Mouse (Mus musculus): ENCODE data around the gene Tnxb. TPM values are rescaled to one million over a fixed set of nuclear protein-coding genes. Genes with fewer than 3 reads are reported as not detected.

Gene Tnxb
- polyA plus RNA-seq, 1 experiment from 2014 or later: 0.26 TPM

DNA sequence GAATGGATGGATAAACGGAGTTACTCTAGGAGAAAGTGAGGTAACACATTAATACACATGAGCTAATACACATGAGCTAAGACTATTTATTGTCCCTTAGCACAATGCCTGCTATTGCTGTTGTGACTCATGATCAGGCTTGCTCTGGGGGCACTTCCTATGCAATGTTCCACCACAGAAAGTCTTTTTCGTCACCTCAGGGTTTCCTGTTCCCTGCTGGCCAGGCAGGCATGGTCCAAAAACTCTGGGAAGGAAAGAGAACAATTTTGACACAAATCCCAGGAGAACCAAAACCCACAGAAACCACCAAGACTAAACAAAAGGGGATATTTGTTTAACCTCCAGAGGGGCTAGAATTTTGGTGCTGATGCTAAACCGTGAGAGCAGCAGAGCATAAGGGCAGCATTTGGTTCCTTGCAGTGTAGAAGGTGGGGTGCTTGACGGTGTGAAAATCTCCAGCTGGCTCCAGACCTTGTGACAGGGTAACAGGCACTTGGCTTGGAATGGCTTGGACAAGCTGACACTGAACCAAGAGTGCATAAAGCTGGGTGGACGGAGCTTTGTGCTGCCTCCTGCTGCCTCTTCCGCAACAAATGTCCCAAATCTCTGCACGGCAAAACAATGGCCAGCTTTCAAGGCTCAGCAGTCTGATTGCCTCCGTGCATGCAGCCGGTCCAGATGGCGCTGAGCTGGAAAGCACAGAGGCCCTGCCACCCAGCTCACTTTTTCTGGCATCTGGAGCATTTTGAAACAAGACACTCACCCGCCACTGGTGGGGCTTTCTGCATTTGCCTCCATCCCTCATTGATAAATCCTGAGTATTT lies 29.3 kb upstream of the Tnxb start:
- peak overlapping the region; percentile 72 for H3K27ac ChIP-seq
- peaks cover 15% of the 10 kb centered on the region for H3K4me1 ChIP-seq (replicated peaks; ENCODE audit: insufficient read depth, low read length)
- no peaks in the 10 kb centered on the region for H3K27me3 ChIP-seq (ENCODE audit: insufficient read depth, low read length)
- WGBS: 11% methylated on average over 11 of the region's 11 CpGs
- H3K4me2 ChIP-seq (ENCODE audit: low read length): no peak overlapping the region; the same call in 1 of the 2 replicates
- ATAC-seq (replicated peaks; ENCODE audit: low FRiP score, low read depth): peak; percentile 30; the same call in 1 of the 2 replicates
- DNase-seq (ENCODE audit: low spot score): peak; percentile 83
- H3K4me3 ChIP-seq (replicated peaks; ENCODE audit: low read depth, low read length): no peak overlapping the region
- H3K9me3 ChIP-seq (replicated peaks; ENCODE audit: low read length): no peaks in the 10 kb centered on the region
- no peaks in the 10 kb centered on the region for H3K36me3 ChIP-seq (ENCODE audit: insufficient read depth, low read length)
- H3K9ac ChIP-seq (ENCODE audit: low read depth, low read length): 0 out of 2 replicates have a peak overlapping the region, but pooled peaks have one; percentile 15
- peak; percentile 54 for TF ChIP-seq CTCF (IDR thresholded peaks at IDR 0.05; ENCODE audit: low read depth)

DNA sequence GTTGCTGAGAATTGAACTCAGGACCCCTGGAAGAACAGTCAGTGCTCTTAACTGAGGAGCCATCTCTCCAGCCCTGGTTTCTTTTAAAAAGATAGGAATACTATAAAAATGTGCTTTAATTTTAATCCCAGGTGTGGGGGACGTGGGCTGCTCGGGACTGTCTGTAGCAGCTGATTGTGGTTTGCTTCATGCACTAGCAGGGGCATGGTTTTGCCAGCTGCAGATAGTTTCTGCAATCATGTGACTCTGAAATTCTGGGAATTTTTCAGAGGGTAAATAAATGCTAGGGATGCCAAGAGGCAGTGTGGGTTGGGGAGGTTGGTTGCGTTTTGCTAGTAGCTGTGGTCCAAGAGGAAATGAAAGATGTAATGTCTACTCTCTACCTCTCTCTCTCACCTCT lies 28.4 kb upstream of the Tnxb start:
- no peak overlapping the region for H3K9ac ChIP-seq (ENCODE audit: low read depth, low read length)
- no peak for ATAC-seq (replicated peaks; ENCODE audit: low FRiP score, low read depth)
- no peak overlapping the region for H3K4me3 ChIP-seq (replicated peaks; ENCODE audit: low read depth, low read length)
- no peak overlapping the region for H3K27ac ChIP-seq
- no peaks in the 10 kb centered on the region for H3K9me3 ChIP-seq (replicated peaks; ENCODE audit: low read length)
- no peaks in the 10 kb centered on the region for H3K27me3 ChIP-seq (ENCODE audit: insufficient read depth, low read length)
- H3K4me2 ChIP-seq (ENCODE audit: low read length): no peak overlapping the region
- WGBS: 81% methylated on average over 3 of the region's 3 CpGs
- peaks cover 15% of the 10 kb centered on the region for H3K4me1 ChIP-seq (replicated peaks; ENCODE audit: insufficient read depth, low read length)
- no peak for DNase-seq (ENCODE audit: low spot score)
- no peaks in the 10 kb centered on the region for H3K36me3 ChIP-seq (ENCODE audit: insufficient read depth, low read length)
- TF ChIP-seq CTCF (IDR thresholded peaks at IDR 0.05; ENCODE audit: low read depth): no peak

DNA sequence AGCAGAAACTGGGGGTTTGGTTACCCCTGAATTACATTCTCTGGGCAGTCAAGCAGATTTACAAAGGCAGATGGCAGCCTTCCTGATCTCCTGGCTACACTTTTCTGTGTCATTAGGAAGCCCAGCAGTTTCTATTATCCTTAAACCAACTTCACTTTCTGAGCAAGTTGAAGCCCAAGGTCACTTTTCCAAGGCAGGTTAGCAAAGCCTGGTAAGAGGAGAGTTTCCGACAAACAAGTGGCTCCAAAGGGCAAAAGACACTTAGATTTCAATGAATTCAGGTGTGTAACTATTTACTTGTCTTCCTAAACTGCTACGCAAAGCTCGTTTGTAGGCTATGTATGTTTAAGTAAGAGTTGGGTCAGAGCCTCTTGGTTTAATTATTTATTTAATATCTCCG lies 27.0 kb upstream of the Tnxb start:
- DNase-seq (ENCODE audit: low spot score): no peak

DNA sequence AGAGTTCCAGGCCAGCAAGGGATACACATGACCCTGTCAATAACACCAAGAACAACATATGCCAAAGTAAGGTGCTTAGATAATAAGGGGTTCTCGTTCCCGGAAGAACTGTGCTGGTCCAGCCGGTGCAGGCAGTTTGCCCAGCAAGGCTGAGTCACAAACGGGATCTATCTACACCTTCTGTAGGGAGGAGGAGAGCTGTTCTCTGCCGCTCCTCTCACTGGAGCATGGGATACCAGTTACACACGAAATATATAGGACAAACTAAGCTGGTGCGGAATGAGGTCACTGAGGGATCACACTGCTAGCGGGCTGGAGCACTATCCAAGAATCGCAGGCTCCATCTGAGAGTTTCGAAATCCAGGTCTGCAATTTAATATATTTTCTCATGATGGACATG lies 26.4 kb upstream of the Tnxb start:
- Histone ChIP-seq H3K9me3 (replicated peaks; ENCODE audit: low read length) (no peaks in the 10 kb centered on the region), H3K4me3 (replicated peaks; ENCODE audit: low read depth, low read length) (no peak overlapping the region), H3K36me3 (ENCODE audit: insufficient read depth, low read length) (peaks cover under 1% of the 10 kb centered on the region; the same call in 1 of the 2 replicates), H3K9ac (ENCODE audit: low read depth, low read length) (no peak overlapping the region), H3K27ac (no peak overlapping the region), H3K4me2 (ENCODE audit: low read length) (no peak overlapping the region), H3K4me1 (replicated peaks; ENCODE audit: insufficient read depth, low read length) (peaks cover 24% of the 10 kb centered on the region), H3K27me3 (ENCODE audit: insufficient read depth, low read length) (no peaks in the 10 kb centered on the region)
- 83% methylated on average over 10 of the region's 10 CpGs for WGBS
- no peak for TF ChIP-seq CTCF (IDR thresholded peaks at IDR 0.05; ENCODE audit: low read depth)
- DNase-seq (ENCODE audit: low spot score) (no peak), ATAC-seq (replicated peaks; ENCODE audit: low FRiP score, low read depth) (no peak)

More for the DNA sequence above, 27.0 kb upstream of the Tnxb start:
- 84% methylated on average over 4 of the region's 4 CpGs for WGBS
- TF ChIP-seq CTCF (IDR thresholded peaks at IDR 0.05; ENCODE audit: low read depth): no peak
- H3K9ac ChIP-seq (ENCODE audit: low read depth, low read length): no peak overlapping the region
- H3K36me3 ChIP-seq (ENCODE audit: insufficient read depth, low read length): no peaks in the 10 kb centered on the region
- H3K4me1 ChIP-seq (replicated peaks; ENCODE audit: insufficient read depth, low read length): peaks cover 24% of the 10 kb centered on the region
- H3K4me3 ChIP-seq (replicated peaks; ENCODE audit: low read depth, low read length): no peak overlapping the region
- H3K27ac ChIP-seq: no peak overlapping the region
- no peaks in the 10 kb centered on the region for H3K27me3 ChIP-seq (ENCODE audit: insufficient read depth, low read length)
- no peaks in the 10 kb centered on the region for H3K9me3 ChIP-seq (replicated peaks; ENCODE audit: low read length)
- no peak overlapping the region for H3K4me2 ChIP-seq (ENCODE audit: low read length)
- no peak for ATAC-seq (replicated peaks; ENCODE audit: low FRiP score, low read depth)

DNA sequence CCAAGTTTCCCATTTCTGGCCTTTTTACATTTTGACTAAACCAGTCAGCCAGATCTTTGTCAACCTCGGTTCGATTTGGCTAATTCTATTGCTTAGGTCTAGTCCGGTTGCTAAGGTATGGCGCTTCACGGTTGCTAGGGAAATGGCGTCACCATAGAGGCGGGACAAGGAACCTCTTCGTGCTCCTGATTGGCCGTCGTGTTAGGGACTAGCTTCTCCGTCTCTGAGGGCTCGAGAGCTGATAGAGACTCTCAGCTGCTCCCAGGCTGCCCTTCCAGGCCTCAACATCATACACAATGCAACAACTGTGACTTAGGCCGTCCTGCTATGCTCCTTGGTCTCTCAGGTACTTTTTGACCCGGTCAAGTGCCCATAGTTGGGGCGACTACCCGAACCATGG lies 25.7 kb upstream of the Tnxb start, which contains the start of gene Fkbpl:
Fkbpl (plus strand) TSS at position 157 of the 400 bp plus-strand sequence.
- no peak for TF ChIP-seq CTCF (IDR thresholded peaks at IDR 0.05; ENCODE audit: low read depth)
- DNase-seq (ENCODE audit: low spot score): peak; percentile 98
- Histone ChIP-seq H3K9me3 (replicated peaks; ENCODE audit: low read length) (no peaks in the 10 kb centered on the region), H3K27ac (peak within 1 kb of the TSS; percentile 79), H3K9ac (ENCODE audit: low read depth, low read length) (peak within 1 kb of the TSS; percentile 61), H3K4me3 (replicated peaks; ENCODE audit: low read depth, low read length) (peak within 1 kb of the TSS; percentile 51), H3K4me2 (ENCODE audit: low read length) (peak within 1 kb of the TSS; percentile 77), H3K27me3 (ENCODE audit: insufficient read depth, low read length) (no peaks in the 10 kb centered on the region), H3K36me3 (ENCODE audit: insufficient read depth, low read length) (peaks cover 8% of the 10 kb centered on the region; the same call in 1 of the 2 replicates), H3K4me1 (replicated peaks; ENCODE audit: insufficient read depth, low read length) (peaks cover 24% of the 10 kb centered on the region)
- under 1% methylated on average over 16 of the region's 16 CpGs for WGBS
- peak; percentile 76 for ATAC-seq (replicated peaks; ENCODE audit: low FRiP score, low read depth)

DNA sequence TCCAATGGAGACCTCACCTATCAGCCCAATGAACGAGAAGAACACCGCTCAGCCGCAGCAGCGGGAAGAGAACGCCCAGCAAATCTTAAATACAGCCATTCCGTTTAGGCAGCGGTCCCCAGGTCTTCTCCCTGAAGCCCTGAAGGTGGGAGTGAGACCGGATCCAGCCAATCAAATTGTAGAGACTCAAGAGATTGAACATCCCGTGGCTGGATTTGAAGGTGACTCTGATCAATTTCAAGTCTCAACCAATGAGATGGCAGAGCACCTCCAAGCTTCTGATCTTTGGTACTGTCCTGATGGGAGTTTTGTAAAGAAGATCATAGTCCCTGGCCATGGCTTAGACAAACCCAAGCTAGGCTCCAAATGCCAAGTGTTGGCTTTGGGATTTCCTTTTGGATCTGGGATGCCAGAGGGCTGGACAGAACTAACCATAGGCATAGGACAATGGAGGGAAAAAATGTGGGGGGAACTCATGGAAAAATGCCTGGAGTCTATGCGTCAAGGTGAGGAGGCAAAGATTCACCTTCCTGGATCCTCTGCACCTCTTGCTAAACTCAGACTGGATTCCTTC lies 25.0 kb upstream of the Tnxb start:
- H3K4me2 ChIP-seq (ENCODE audit: low read length): peak overlapping the region; percentile 77
- ATAC-seq (replicated peaks; ENCODE audit: low FRiP score, low read depth) (no peak), DNase-seq (ENCODE audit: low spot score) (no peak)
- H3K27ac ChIP-seq: peak overlapping the region; percentile 79; the same call in 1 of the 2 replicates
- H3K36me3 ChIP-seq (ENCODE audit: insufficient read depth, low read length): peaks cover 12% of the 10 kb centered on the region; the same call in 1 of the 2 replicates
- 56% methylated on average over 10 of the region's 10 CpGs for WGBS
- no peak for TF ChIP-seq CTCF (IDR thresholded peaks at IDR 0.05; ENCODE audit: low read depth)
- peak overlapping the region; percentile 61 for H3K9ac ChIP-seq (ENCODE audit: low read depth, low read length)
- peaks cover 24% of the 10 kb centered on the region for H3K4me1 ChIP-seq (replicated peaks; ENCODE audit: insufficient read depth, low read length)
- H3K4me3 ChIP-seq (replicated peaks; ENCODE audit: low read depth, low read length): peak overlapping the region; percentile 51
- no peaks in the 10 kb centered on the region for H3K9me3 ChIP-seq (replicated peaks; ENCODE audit: low read length)
- H3K27me3 ChIP-seq (ENCODE audit: insufficient read depth, low read length): no peaks in the 10 kb centered on the region

All from kidney, postnatal 0 days (tissue).